Mouse (Mus musculus) ovary, adult 18-20 months (tissue): ENCODE results near the gene C1ra.
"Not testable (repeated sequence)": the region's sequence is repeated elsewhere in the genome, so short reads cannot be mapped to it uniquely, and the experiment has no call there.

Experiments used
- DNase-seq: peaks from one replicate; pipeline ENCODE4 v3.0.0; 2022; ENCODE audit warnings: low spot score, mixed read lengths

C1ra gene

DNA sequence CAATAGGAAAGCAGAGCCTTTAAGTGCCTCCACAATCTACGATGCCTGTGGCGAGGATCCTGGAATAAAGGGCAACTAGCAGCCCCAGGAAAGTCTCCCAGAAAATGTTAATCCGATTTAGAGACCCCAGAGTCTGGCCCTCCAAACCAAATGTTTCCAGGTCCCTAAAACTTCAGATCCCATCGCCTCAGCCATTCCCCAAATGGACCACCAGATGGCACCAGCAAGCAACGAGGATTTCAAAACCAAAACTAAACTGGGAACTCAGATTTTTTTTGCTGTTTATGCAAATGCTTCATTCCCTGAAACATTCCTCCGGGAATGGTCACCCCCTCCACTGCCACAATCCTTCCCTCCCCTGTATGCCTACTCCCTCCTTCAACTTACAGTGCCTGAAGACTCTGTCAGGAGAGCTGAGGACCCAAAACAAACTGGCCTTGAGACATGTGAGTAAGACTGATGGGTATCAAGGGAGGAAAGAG lies at the start of gene C1ra:
Gene C1ra (plus strand): TSS at position 51 of the 482 bp plus-strand sequence.
- peak; percentile 47 for DNase-seq

DNA sequence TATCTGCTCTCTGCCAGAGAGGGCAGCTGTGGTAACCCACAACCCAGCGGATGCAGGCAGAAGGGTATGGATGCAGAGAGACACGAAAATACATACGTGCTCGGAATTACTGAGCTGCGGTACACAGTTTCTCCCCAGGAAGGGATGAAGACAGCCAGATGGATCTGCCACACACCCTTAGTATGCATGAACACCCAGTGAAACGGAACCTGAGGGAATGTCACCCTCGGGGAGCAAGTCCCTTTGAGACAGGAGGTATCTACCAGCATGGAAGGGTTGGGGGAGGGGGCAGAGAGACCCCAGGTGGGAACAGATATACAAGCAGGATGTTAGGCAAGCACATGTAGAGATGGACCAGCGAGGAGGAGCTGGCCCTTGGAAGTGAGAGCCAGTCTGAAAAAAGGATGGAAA lies 48.3 kb upstream of the C1ra start:
- DNase-seq: no peak

DNA sequence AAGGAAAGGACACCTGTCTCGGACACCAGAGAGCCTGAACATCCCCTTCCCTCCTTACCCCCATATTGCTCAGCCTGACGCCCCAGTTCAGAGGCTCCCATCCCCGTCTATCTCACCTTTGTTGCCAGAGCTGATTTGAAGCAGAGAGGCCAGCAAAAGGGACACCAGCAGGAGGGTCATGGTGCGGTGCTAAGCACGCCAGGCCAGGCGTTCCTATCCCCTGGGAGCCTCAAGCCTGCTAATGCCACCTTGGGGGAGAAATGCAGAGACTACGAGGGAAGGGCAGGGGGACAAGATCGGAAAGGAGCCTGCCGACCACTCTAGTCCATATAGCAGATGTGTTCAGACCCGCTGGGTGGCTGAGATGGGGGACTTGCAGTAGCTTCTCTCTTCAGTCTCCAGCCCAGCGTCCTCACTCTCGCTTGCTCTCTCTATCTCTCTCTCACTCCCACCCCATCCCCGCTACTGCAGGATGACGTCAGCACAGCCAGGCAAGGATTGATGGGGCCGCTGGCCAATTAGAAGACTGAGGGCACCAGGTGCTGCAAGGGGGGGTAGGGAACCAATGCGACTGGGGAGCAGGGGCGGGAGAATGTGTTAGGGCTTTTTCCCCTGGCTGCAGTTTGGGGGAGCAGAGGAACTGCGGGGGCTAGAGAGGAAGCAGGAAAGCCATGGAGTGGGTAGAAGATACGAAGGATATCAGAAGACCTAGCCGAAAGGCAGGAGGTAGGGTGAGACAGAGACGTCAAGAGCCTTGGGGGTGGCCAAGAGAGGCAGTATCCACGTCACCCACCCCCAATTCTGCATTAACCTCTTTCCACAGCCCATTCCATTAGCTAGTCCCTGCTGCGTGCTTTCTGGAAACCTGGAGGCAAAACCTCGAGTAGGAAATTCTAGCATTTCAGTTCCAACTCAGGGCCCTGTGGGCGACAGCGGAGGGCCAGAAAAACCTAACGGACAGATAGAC lies 47.6 kb upstream of the C1ra start, which contains the start of gene Clstn3:
Gene Clstn3 (minus strand): TSS at position 490 of the 967 bp plus-strand sequence.
- peak; percentile 81 for DNase-seq

- DNase-seq: no peak
Observed at GRCm38 (mm10) chr6:124465299-124465698, 46.9 kb upstream of the C1ra start.

- no peak for DNase-seq
Observed at GRCm38 (mm10) chr6:124465729-124466128, 46.5 kb upstream of the C1ra start.

GRCm38 (mm10) chr6:124471121-124471520 lies 41.1 kb upstream of the C1ra start:
- peak; percentile 55 for DNase-seq

DNA sequence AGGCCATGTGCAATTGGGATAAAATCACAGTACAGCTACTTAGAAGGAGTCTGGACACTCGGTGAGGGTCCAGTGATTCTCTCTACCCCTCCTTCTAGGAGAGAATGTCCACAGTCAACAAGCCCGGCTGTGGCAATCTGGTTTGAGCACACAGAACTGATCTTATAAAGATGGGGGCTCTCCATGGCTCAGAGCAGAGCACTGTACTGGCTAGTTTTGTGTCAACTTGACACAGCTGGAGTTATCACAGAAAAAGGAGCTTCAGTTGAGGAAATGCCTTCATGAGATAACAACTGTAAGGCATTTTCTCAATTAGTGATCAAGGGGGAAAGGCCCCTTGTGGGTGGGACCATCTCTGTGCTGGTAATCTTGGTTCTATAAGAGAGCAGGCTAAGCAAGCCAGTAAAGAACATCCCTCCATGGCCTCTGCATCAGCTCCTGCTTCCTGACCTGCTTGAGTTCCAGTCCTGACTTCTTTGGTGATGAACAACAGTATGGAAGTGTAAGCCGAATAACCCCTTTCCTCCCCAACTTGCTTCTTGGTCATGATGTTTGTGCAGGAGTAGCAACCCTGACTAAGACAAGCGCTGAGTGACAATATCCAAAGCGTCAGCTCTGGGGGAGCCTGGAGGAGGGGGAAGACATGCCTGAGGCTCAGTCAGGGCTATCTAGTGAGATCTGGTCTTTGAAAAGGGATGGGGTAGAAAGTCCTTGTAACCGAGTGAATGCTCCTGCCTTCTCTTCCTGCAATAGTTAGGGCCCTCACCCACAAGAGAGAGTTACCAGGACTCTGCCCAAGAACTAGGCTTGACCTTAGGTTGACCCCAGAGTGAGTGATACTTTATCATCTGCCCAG lies 40.2 kb upstream of the C1ra start:
- DNase-seq: not testable (repeated sequence)

DNA sequence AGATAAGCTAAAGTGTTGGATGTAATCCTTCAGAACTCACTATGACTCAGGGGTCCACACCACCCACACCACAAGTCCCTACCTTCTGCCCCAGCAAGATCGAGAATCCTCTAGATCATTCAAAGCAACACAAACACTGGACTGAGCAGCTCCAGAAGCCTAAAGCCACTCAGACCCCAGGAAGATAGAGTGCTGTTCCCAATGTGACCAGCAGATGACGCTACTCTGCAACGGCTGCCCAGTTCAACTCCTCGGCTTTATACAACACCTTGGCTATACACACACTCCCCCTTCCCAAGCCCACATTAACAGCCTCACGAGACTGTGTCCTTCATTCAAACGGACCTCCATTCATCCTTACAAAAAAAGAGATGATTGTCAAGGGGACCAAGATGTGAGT lies 39.4 kb upstream of the C1ra start:
- no peak for DNase-seq

DNA sequence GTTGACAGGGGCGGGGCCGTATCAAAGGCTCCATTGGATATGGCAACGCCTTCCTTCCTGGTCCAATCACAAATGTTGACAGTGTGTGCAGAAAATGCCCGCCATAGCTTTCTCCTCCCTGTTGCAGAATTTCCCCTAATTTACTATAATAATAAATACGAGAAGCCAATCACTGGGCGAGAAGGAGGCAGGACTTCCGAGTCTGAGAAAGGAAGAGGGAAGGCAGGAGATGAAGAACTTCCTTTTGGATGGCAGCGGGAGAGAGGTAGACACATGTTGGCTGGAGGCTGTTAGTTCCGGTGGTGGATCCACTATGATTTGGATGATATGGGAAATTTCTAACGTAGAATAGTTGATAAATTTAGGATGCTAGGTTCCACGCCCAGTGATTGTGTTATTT lies 37.6 kb upstream of the C1ra start:
- DNase-seq: no peak

DNA sequence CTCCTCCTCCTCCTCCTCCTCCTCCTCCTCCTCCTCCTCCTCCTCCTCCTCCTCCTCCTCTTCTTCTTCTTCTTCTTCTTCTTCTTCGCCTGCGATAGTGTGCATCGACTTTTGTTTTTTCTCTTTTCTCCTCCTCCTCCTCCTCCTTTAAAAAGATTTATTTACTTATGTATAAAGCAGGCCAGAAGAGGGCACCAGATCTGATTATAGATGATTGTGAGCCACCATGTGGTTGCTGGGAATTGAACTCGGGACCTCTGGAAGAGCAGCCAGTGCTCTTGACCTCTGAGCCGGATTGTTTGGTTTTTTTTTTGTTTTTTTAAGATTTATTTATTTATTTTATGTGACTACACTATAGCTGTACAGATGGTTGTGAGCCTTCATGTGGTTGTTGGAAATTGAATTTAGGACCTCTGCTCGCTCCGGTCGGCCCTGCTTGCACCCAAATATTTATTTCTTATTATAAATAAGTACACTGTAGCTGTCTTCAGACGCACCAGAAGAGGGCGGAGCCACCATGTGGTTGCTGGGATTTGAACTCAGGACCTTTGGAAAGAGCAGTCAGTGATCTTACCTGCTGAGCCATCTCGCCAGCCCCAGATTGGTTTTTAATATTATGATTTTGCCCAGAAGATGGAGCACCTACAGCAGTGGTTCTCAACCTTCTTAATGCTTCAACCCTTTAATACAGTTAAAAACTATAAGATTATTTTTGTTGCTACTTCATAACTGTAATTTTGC lies 36.7 kb upstream of the C1ra start:
- not testable (repeated sequence) for DNase-seq

DNA sequence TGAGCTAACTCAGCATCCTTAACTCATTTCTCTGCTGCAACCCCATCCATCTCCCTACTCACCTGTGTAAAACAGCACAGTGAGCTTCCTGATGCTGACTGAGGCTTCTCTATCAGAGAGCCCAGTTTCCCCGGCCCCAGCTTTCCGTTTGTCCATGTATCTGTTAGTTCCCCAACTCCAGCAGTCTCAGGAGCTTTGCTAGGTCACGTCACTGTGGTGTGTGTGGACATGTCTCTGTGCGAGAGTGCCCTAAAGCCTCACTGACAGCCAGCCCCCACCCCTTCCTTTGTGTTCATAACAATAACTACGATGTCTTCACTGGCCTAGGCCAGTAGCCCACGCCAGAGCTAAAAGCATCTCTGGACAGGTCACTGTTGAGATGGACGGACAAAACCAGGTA lies 36.0 kb upstream of the C1ra start:
- no peak for DNase-seq

- no peak for DNase-seq
Observed at GRCm38 (mm10) chr6:124476796-124477195, 35.4 kb upstream of the C1ra start.

DNA sequence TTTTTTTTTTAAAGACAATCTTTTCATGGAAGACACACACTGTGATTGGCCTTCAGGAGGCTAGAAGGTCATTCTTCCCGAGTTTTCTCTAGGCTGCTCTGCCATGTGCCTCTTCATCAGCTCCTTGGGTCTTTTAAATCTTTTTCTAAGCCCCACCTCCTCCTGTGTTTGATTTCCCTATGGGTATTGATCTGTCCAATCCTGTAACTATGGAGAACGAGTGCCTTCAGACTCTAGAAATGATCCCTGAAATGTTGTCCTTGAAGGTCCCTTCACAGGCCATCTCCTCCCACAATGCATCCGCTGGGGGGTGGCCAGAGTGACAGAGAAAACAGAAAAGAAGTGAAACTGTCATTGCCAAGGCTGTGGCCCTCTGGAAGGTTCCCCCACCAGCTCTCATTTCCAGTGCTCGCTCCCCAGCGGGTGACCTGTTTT lies 35.0 kb upstream of the C1ra start:
- no peak for DNase-seq

DNA sequence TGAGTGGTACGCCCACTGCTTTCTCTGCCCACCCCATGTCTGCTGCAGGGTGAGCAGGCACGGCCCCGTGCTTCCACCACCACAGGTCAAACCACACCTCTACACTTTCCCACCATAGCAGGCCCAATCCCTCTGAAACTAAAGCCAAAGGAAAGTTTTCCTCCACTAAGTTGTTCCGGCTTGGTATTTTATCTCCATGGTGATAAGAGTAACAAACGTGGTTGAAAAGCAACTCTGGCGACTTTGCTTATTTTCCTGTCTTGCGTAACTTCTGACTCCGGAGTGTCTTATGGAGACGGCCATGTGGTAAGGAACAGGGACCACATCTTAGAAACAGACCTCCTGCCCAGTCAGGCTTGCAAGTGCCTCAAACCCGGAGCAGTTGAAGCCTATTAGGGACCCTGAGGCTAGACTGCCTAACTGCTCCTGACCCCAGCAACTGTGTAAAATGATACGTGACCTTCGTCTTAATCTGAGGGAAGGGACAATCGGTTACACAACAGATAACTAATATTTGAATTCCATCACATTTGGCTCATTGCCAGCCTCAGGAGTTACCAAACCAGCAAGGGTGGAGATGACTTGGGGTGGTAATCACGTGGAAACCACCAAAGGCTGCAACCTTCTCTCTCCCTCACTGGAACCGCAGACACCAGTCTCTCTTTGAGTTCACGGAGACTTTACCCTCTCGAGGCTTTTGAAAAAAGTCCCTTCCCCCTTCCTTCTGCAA lies 34.1 kb upstream of the C1ra start:
- no peak for DNase-seq

GRCm38 (mm10) chr6:124478874-124479572 lies 33.2 kb upstream of the C1ra start:
- no peak for DNase-seq

- DNase-seq: no peak
Observed at GRCm38 (mm10) chr6:124479573-124479930, 32.7 kb upstream of the C1ra start.

DNA sequence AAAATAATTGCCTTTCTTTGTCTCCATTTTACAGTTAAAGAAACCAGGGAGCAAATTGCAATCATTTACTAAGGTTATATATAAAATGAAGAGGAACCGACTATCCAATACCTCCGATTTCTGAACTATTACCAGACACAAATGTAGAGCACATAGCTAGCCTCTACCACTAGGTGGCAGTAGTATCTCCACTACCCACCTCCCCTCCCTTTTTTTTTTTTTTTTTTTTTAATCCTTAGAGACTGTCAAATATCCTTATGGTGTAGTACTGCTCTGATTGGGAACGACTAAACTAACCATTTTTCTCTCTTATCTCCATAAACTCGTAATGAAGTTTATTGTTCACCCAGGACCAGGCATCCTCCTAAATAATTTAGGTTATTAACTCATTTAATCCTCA lies 31.9 kb upstream of the C1ra start:
- DNase-seq: no peak

DNA sequence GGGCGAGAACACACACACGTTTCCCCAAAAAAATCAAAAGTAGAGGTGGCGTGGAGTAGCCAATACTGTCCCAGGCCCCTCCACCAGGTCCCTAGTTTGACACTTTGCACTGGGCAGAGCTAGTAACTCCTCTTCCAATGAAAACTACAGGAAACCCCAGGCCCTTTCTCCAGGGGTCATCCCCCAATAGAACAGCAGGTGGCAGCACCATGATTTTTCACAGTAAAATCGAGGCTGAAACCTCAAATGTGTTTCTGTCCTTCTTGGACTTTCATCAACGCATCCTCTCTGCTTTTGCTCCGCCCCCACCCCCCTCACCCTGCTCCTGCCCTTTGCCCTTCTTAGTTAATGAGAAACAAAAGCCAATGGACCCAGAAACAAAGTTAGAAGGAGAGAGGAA lies 30.6 kb upstream of the C1ra start:
- no peak for DNase-seq

GRCm38 (mm10) chr6:124483831-124484230 lies 28.4 kb upstream of the C1ra start:
- not testable (repeated sequence) for DNase-seq

DNA sequence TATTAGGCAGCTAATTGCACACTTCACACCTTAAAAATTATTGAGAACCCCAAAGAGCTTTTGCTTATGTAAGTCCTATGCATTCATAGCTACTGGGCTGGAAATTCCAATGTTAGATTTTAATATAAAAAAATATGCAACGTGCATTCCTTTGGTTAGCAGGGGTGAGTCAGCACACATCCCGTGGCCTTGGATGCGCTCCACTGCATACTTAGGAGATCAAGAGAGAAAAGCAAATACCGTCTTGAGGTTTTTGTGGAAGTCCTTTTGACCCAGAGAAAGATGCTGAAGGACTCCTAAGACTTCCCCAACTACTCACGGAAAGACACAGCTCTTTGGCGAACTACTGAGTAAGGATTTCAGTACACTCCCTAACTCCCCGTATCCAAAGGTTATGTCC lies 27.4 kb upstream of the C1ra start:
- peak; percentile 59 for DNase-seq
